Mouse (Mus musculus): Measurements from ENCODE around the gene Lrtm2.
A peak's percentile ranks its signal among the peaks of the same experiment; 100 is the strongest.
"Not testable (repeated sequence)": the region's sequence is repeated elsewhere in the genome, so short reads cannot be mapped to it uniquely, and the experiment has no call there.

Lrtm2 gene

DNA sequence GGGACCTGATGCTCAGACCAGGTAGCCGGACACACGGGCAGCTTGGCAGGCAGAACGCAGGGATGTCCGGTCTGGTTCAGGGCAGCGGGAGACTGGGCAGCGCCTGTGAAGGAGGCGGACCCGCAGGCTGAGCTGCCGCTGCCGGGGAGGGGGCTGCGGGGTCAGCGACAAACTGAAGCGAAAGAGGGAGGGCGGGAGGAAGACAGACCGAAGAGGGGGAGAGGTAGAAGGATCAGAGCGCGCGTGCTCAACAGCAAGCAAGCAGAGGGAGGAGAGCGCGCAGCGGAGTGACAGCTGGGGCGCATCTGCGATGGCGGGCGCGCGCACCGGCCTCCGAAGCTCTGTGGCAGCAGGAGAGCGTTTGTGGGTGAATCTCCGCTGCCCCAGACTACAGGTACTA lies at the start of gene Lrtm2:
Gene Lrtm2, minus strand, starts transcription at position 261 of the 400 bp plus-strand sequence.
- DNase-seq = peak; percentile 36

DNA sequence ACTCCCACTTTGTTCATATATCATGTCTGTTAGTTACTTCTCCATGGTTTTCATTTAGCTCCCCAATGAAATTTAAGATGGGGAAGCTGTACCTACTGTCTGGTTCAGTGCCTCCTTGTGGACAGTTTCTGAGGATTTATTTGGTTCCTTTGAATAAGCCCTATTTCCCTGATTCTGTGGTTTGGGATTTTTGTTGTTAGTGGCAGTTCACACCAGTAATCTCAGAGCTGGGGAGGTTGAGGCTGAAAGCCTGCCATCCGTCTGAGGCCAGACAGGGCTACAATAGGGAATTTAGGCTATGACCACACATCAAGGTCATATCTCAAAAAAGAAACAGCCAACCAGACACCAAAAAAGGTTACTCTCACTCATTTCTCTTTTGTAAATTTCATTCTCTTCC lies 48.1 kb upstream of the Lrtm2 start:
- no peak for DNase-seq

DNA sequence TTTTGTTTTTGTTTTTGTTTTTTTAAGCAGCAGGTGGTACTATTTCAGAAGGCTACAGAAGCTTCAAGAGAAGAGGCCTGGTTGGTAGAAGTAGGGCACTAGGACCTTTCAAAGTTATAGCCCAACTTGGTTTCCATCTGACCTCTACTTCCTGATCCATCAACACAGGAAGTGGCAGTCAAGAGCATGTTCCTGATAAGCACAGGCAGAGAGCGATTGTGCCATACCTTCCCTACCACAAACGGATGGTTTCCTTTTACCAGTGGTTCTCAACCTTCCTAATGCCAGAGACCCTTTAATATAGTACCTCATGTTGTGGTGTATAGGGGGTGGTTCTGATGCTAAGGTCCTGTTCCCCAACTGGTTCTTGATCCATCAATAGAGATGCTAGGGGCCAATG lies 47.0 kb upstream of the Lrtm2 start:
- DNase-seq = no peak

DNA sequence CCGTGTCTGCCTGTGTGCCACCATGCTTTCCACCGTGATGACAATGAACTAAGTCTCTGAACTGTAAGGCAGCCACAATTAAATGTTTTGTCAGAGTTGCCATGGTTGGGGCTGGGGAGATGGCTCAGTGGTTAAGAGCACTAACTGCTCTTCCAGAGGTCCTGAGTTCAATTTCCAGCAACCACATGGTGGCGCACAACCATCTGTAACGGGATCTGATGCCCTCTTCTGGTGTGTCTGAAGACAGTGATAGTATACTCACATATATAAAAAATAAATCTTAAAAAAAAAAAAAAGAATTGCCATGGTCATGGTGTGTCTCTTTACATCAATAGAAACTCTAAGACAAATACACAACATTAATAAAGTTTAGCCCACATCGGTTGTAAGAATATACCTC lies 44.5 kb upstream of the Lrtm2 start:
- DNase-seq = no peak

DNA sequence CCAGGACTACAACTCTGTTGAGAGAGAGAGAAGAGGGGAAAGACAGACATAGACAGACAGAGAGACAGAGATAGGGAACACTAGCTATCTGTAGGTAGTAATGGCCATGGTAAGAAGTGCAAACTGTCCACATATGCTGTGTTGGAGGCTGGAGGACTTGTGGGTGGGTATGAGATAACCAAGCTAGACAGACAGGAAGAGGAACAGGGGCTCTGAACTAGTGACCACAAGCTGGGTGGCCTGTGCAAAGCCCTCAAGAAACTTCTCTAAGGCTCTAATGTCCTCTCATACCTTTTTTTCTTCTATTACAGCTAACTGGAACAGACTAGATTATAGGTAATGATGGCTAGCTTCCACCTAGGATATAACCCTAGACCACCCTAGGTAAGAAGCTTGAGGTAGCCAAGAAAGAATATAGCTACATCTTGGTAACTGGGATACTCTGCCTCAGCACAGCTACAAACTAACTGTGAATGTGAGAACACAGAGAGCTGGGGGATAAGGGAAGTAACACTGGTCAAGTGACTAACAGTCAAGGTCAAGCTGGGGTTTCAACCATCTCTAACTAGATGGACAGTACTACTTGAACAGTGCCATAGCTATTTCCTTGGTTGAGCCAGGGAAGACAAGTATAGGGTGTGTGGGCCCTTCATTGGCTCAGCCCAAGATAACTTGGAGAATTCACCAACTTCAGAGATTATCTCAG lies 42.6 kb upstream of the Lrtm2 start:
- DNase-seq = no peak

DNA sequence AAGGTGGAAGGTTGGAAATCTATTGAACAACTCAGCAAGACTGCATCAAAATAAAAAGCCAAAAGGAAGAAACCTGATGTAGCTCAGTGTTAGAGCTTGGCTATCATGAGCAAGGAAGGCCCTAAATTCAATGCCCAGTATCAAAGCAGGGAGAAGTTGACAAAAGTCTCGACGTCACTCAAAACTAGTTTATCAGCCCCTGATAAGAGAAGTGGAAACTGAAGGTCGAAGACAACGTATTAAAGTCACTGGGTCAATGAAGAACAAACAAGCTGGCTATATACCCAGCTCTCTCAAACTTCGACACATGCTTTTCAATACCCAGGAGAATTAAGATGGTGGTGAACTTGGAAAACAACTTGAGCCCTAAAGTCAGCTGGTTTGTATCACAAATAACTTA lies 41.7 kb upstream of the Lrtm2 start:
- DNase-seq = no peak

DNA sequence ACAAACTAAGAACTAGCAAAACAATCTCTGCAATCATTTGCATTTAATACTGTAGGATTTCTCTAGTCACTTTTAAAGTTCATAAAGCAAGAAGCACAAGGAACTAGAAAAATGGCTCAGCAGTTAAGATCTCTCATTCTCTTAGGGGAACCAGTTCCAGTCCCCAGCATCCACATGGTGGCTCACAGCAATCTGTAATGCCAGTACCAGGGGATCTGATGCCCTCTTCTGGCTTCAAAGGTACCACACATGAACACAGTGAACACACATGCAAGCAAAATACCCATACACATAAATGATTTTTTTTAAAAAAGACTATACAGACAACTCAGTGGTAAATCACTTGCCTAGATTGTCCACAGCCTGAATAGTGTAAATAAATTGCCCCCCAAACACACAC lies 41.1 kb upstream of the Lrtm2 start:
- DNase-seq = no peak

DNA sequence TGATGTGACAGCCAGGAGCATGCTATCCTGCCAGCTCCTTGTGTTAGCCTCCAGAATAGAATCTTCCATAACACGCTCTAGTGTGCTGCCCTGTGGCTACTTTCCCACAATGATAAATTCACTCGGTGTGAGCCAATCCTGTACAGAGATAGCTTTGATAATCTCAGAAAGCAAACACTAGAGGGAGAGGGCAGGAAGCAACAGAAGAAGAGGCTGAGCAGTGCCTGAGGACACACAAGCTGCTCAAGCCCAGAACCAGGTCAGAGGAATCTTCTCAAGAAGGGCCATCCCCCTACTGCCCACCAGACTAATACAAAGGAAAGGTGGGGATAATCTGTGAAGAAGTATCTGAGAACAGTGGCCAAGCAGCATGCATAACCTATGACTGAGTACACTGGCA lies 36.8 kb upstream of the Lrtm2 start:
- no peak for DNase-seq

DNA sequence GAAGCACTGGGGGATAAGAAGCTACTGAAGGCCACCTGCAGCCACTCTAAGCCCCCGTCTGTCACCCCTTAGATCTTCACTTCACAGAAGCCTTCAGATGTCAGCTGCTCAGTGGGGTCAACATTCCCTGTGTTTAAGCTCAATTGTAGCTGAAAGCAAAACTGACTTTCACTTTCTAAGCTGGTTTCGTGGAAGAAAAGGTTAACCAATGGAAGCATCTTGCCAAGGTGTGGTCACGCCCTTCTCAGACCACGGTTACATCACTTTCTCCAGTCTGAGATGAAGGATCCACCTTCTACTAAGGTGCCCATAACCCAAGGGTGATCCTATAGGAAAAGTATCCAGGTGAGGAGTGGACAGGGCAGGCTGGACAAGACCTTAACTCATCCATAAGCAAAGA lies 36.2 kb upstream of the Lrtm2 start:
- not testable (repeated sequence) for DNase-seq

DNA sequence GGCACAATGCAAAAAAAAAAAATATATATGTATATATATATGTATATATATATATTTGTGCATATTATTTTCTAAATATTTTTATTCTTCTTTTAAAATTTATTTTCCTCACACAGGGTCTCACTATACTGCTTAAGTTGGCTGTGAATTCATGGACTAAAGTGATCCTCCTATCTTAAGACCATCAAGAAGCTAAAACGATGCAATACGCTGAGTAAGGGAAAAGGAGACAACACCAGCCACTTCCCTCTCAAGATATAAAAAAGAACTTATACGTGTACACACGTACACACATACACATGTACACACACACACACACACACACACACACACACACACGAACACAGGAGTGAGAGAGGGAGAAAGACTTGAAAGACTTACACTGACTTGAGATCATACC lies 33.0 kb upstream of the Lrtm2 start:
- DNase-seq = no peak

DNA sequence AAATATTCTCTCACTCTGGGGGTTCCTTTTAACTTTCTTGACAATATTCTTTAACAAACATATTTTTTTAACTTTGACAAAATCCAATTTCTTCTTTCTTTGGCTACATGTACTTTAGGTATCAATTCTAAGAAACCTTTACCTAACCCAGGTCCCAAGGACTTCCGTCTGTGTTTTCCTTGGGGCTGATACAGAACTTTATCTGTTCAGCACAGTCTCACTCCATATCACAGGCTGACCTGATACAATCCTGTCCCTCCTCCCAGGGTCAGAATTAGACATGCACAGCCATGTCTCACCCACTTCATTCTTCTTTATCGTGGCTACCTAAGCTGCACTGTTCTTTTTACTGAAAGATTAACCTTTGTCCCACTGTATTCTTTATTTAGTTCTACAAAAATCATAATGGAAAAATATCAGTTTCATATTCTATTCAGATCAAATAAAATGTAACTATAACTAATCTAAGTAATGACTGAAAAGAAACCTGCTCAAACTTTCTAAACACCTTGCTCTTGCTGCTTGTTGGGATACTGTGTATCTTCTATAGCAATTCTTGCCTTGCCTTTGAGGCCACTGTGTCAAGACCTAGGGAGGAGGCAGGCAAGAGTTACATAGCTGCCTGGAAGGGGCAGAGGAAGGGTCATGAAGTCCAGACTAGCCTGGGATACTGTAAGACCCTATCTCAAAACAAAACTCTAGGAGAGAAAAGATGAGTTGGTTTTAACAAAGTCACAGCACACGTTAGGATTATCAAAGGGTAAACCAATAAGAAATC lies 30.5 kb upstream of the Lrtm2 start:
- DNase-seq = no peak

DNA sequence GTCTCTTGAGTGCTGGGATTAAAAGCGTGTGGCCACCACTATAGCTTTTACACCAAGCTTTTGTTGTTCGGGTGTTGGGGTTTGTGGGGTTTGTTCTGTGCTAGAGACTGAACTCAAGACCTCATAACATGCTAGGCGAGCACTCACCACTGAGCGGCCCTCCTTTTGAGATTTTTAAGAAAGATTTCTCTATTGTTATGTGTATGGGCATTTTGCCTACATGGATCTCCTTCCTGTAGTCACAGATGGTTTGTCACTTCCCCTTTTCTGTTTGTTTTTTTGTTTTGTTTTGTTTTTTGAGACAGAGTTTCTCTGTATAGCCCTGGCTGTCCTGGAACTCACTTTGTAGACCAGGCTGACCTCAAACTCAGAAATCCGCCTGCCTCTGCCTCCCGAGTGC lies 29.7 kb upstream of the Lrtm2 start:
- DNase-seq = not testable (repeated sequence)

DNA sequence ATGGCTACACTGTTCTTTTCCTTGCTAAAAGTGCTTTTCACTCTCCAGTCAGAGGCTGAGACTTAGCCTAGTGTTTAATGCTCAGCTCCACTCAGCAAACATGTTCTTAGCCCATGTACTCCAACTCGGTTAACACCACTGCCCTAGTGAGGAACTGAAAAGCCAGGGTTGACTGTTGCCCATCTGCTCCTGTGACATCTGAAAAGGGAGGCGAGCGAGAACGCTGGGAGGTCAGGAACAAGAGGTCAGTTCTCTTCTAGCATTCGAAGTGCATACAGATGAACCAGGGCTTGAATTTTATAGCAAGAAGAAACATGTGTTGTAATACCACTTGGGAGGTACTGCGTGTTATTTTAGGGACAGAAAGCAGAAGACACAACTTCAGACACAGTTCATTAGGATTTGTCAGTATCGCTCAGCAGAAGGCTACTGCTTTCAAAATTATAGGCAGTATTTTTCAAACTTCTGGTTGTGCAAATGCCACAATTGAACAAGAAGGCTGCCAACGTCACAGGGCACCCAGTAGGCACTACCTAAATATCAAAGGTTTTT lies 27.5 kb upstream of the Lrtm2 start:
- DNase-seq = no peak

DNA sequence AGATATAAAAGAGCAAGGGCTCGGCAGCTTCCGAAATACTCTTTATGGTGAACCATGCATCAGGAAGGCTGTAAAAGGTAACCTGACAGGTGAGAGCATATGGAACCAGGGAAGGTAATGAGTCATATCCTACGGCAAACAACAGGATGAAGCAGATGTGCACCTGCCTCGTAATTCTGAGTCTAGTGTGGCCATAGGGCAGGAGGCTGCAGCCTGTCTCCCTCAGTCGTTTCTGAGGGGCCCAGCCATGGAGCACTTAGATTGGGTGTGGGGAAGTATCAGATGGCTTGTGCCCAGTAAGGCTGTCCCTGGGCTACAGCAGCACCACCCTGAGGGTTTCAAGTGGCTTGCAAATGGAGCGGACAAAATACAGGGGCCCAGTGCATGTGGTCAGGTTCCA lies 21.9 kb upstream of the Lrtm2 start:
- DNase-seq = no peak

DNA sequence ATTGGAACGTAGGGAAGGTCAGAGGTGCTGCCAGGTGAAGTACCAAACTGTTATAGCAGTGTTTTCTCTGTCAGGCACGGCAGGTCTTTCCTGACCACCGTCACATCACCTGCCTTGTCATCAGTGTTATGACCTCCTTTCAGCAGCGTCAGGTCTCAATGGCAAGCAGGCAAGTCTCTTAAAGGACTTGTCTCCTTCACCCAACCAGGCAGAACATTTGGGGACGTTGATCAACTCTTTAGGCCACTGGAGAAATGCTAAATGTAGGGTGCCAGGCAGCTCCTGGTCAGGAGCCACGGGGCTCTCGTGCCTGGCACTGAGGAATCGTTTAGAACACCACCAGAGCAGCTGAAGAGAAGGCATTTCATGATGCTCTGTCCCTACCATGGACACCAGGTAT lies 21.1 kb upstream of the Lrtm2 start:
- no peak for DNase-seq

DNA sequence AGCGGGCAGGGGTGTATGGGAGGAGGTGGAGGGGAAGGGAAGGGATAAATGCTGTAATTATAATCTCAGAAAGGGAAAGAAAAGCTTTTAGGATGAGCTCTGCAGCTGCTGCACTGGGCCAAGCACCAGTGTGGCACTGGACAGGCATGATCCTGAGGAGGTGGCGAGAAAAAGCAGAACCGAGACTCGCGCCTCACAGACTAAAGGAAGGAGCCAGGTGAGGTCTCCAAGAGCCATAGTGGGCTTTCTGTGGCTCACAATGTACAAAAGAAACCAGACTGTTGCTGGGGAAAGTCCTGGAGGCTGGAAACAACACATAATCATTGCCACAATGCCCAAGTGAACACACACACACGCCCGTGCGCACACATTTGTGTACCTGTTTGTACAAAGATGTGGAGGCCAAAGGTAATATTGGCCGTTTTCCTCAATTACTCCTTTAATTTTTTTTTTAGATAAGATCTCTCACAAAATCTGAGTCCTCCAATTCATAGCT lies 20.2 kb upstream of the Lrtm2 start:
- no peak for DNase-seq

DNA sequence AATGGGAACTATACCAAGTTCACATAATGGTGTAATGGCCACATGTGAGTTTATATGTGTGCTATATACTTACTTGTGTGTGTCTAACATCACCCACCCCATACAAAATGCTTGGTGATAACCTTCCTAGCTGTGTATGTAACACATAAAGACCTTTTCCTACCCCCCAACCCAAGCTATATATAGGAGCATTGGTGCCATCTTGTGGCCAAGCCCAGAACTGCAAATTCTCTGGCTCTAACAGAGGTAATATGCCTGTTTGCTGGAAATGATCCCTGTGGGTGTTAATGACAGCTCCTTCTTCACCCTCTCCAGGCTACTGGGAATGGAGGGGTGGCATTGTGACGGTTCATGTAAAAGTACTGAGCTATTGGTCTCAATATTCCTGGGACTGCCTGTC lies 17.7 kb upstream of the Lrtm2 start:
- peak; percentile 83 for DNase-seq

DNA sequence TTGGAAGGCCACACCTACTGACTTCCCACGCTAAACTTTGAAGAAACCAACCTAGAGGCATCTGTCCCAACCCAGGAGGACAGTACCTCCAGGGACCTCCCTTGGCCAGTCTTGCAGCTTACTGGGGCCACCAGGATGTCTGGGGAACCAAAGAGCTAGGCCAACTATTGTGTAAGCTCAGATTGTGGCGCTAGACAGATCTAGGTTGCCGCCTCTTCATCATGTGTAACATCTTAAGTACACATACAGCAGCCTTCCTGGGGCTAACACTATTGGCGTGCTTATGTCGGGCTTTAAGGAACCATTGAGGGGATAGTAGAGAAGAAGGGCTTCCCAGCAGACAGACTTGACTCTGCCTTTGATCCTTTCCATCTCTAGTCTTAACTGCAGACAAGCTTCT lies 17.2 kb upstream of the Lrtm2 start:
- DNase-seq = no peak

DNA sequence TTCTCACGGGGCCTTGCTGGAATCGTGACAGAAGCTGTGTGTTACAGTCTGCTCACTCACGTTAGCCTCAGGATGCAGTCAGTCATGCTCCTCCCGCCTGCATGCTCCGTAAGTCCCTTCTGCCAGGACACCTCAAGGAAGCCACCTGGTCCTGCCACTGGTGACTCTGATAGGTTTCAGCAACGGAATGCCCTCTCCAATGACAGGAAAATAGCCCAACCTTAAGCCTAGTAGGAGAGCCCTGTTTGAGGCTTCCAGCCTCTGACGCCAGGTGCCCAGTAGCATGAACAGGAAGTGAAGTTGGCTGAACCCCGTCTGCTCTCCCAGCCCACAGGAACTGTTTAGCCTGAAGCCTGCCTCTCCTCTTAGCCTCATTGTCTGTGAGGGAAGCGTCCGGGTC lies 15.7 kb upstream of the Lrtm2 start:
- DNase-seq = no peak

DNA sequence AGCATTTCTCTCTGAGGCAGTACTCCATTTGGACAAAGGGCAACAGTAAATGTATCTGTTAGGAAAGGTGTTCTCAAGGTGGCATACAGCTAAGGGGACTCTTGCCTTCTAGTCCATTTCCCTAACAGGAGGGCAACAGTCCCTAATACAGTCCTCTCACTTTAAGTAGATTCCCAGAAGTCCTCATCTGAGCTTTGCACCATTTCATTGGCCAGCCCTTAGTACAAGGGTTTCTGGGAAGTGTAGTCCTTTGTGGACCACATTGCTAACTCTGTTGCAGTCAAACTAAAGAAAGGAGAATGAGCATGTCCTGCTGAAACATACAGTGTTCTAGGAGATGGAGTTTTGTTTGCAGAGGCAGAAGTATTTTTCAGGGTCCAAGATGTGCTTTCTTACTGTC lies 10.8 kb upstream of the Lrtm2 start:
- no peak for DNase-seq

DNA sequence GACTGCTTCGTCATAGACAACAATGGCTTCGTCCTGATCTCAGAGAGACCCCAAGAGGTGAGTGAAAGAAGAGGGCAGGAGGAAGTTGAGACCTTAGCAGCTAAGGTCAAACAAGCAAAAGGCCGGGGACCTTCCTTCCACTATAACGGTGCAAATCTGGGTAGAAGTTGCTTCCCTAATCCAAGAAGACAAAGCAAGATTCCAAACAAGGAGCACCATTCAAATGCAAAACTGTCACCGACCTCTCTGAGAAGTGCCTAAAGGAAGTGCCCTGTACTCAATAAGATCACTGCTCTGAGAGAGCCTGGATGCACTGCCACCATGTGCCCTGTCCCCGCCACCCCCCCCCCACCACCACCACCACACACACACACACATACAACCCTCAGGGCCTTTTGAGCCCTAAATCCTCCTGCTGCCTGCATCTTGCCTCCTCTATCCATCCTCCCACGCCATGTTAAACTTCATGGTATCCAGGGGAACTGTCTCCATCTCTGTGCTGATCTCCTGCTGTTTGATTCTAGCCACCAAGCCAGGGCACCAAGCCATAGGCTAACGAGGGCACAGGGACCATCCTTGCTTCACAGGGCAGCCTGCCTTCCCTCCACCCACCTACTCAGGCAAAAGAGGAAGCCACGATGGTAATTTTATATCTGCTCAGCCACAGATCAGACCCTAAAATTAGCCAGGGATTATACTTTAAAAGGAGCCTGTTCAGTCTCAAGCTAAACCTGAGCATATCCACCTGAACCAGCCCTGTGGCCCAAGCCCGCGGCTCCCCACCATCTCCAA lies 7.8 kb upstream of the Lrtm2 start:
- DNase-seq = no peak

DNA sequence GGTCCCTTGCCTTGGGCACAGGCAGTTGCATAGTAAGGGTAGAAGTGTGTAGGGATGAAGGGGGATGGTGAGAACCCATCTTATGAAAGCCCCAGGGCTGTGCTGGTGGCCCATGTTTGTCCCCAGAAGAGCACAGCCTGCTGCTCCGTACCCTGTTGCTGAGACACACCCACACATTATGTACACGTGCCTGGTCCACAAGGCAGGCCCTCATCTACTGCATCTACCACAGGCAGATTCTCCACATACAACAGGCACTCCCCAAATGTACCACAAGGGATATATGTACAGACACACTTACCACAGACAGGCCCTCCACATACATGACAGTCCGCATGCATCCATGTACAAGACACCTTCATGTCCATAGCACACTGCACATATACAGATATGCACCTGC lies 6.7 kb upstream of the Lrtm2 start:
- no peak for DNase-seq

DNA sequence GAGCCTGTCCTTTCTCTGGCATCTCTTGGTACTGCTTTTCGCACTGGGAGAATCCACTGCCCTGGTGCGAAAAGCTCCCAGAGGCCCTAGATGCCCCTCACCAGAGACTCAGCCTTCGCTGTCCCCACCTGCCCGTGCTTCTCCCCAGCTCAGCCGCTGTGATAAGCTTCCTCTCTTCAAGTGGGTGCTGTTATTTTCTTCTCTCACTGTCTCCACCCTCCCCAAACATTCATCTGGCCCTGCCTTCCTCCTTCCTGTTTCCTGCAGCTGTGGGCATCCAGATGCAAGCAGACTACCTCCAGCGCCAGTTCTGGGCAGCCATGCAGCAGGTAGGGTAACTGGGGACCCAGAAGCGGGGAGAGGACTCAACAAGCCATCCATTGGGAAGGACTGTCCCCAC lies 5.6 kb upstream of the Lrtm2 start:
- DNase-seq = no peak

Data from kidney, adult 18-20 months (tissue).